Mouse (Mus musculus) thymus, postnatal 10 days (tissue): ENCODE measurements around the gene Ush1g.

Experiments used
- DNase-seq, 2 experiments: peaks; one replicate each; pipeline ENCODE4 v3.0.0; 2021; ENCODE audit warnings: low spot score in 2 of 2

The Ush1g gene

GRCm38 (mm10) chr11:115334531-115334930 is 12.7 kb upstream of the Ush1g start, which contains the start of gene Otop3:
Gene Otop3, plus strand, starts transcription at chr11:115334731.
- DNase-seq: no peak

GRCm38 (mm10) chr11:115329339-115329738 is 7.5 kb upstream of the Ush1g start:
- peak in 1 of 2 experiments; percentile 50 for DNase-seq

- no peak for DNase-seq
Measured at GRCm38 (mm10) chr11:115326730-115327129, 4.9 kb upstream of the Ush1g start.

- DNase-seq: no peak
Measured at GRCm38 (mm10) chr11:115323354-115323753, 1.5 kb upstream of the Ush1g start.

GRCm38 (mm10) chr11:115319704-115320383 is 2.0 kb downstream of the Ush1g start:
- no peak for DNase-seq

- no peak for DNase-seq
Measured at GRCm38 (mm10) chr11:115318245-115319027, 3.4 kb downstream of the Ush1g start.

- no peak for DNase-seq
Measured at GRCm38 (mm10) chr11:115317204-115317603, 4.6 kb downstream of the Ush1g start.

- no peak for DNase-seq
Measured at GRCm38 (mm10) chr11:115314249-115314648, 7.6 kb downstream of the Ush1g start.

GRCm38 (mm10) chr11:115308781-115309180 is 13.1 kb downstream of the Ush1g start:
- no peak for DNase-seq

- DNase-seq: no peak
Measured at GRCm38 (mm10) chr11:115306863-115307262, 15.0 kb downstream of the Ush1g start, which contains the start of gene Otop2. Gene Otop2, plus strand, starts transcription at chr11:115307163.

- DNase-seq: no peak
Measured at GRCm38 (mm10) chr11:115303167-115303566, 18.7 kb downstream of the Ush1g start.

GRCm38 (mm10) chr11:115301351-115301750 is 20.5 kb downstream of the Ush1g start:
- no peak for DNase-seq

GRCm38 (mm10) chr11:115300745-115301144 is 21.1 kb downstream of the Ush1g start:
- no peak for DNase-seq

- no peak for DNase-seq
Measured at GRCm38 (mm10) chr11:115298160-115298559, 23.7 kb downstream of the Ush1g start.

- DNase-seq: peak; percentile 61 to 78
Measured at GRCm38 (mm10) chr11:115297214-115297826, 24.5 kb downstream of the Ush1g start, which contains the start of gene Fads6. Gene Fads6, minus strand, starts transcription at chr11:115297663.

- no peak for DNase-seq
Measured at GRCm38 (mm10) chr11:115296471-115297210, 25.2 kb downstream of the Ush1g start.

- DNase-seq: no peak
Measured at GRCm38 (mm10) chr11:115295939-115296338, 25.9 kb downstream of the Ush1g start.

GRCm38 (mm10) chr11:115292631-115293375 is 29.0 kb downstream of the Ush1g start:
- no peak for DNase-seq

- no peak for DNase-seq
Measured at GRCm38 (mm10) chr11:115291503-115291902, 30.3 kb downstream of the Ush1g start.

GRCm38 (mm10) chr11:115290919-115291318 is 30.9 kb downstream of the Ush1g start:
- DNase-seq: no peak

- no peak for DNase-seq
Measured at GRCm38 (mm10) chr11:115290314-115290713, 31.5 kb downstream of the Ush1g start.
